Mouse (Mus musculus) forebrain, postnatal 0 days (tissue): ENCODE measurements at regions not wholly inside any gene's neighbourhood (a gene's known extent, or its start where the extent isn't known, plus 50 kb on each side); places are given as distances from the start of the nearest gene placed in this dataset.

Experiments used
- ATAC-seq: fragments of 200-750 bp; cut with Nextera tagmentation; 2 replicates; pipeline ENCODE4 v1.8.0; 2017; ENCODE audit warnings: mild to moderate bottlenecking, moderate library complexity
- DNase-seq: peaks from one replicate; pipeline ENCODE4 v3.0.0-alpha.2; 2015
- H3K27ac ChIP-seq: fragments of 300-500 bp; sonication (generic); 2 replicates; pipeline ENCODE4 v1.5.1; 2014; ENCODE audit warnings: low read depth, mild to moderate bottlenecking, antibody characterized with exemption, low read length, moderate library complexity, mixed read lengths
- H3K27me3 ChIP-seq: fragments of 300-500 bp; sonication (generic); 2 replicates; pipeline ENCODE4 v1.6.1; 2014; ENCODE audit warnings: mild to moderate bottlenecking, low read length, mixed read lengths; ENCODE audit not compliant: insufficient read depth
- H3K36me3 ChIP-seq: fragments of 300-500 bp; sonication (generic); 2 replicates; pipeline ENCODE4 v1.6.1; 2014; ENCODE audit warnings: mild to moderate bottlenecking, moderate library complexity; ENCODE audit not compliant: insufficient read depth
- H3K4me1 ChIP-seq: fragments of 300-500 bp; sonication (generic); 2 replicates; pipeline ENCODE4 v1.6.1; 2014; ENCODE audit warnings: antibody characterized with exemption; ENCODE audit not compliant: insufficient read depth
- H3K4me2 ChIP-seq: fragments of 300-500 bp; sonication (generic); 2 replicates; pipeline ENCODE4 v1.6.1; 2014; ENCODE audit warnings: low read depth, mild to moderate bottlenecking, moderate library complexity
- H3K4me3 ChIP-seq: fragments of 300-500 bp; sonication (generic); 2 replicates; pipeline ENCODE4 v1.5.1; 2014; ENCODE audit warnings: low read depth, low read length, mixed read lengths
- H3K9ac ChIP-seq: fragments of 300-500 bp; sonication (generic); 2 replicates; pipeline ENCODE4 v1.6.1; 2014; ENCODE audit warnings: mild to moderate bottlenecking
- H3K9me3 ChIP-seq: fragments of 300-500 bp; sonication (generic); 2 replicates; pipeline ENCODE4 v1.6.1; 2016; ENCODE audit warnings: low read length
- CTCF ChIP-seq: sonication (generic); IDR thresholded peaks from 2 replicates; pipeline ENCODE4 v1.5.1; 2016; ENCODE audit warnings: antibody characterized with exemption, control low read depth, low read depth
- WGBS: fragments of 180-500 bp; shearing (Covaris S2); extraction: QIAGEN DNeasy Blood & Tissue Kit; methylation state at CpG from one replicate; pipeline ENCODE4 v1.1.7; 2014; 5-methylcytosine and 5-hydroxymethylcytosine counted together

GRCm38 (mm10) chr2:149641207-149641606, 187.8 kb upstream of the Syndig1 start:
- 86% methylated on average over 3 of the region's 3 CpGs for WGBS
- no peak for DNase-seq
- TF ChIP-seq CTCF, result no peak

GRCm38 (mm10) chr2:149651829-149652228, 177.2 kb upstream of the Syndig1 start:
- no peak for DNase-seq
- Histone ChIP-seq H3K27me3 (no peaks in the 10 kb centered on the region), H3K4me3 (no peak overlapping the region), H3K9me3 (no peaks in the 10 kb centered on the region), H3K36me3 (no peaks in the 10 kb centered on the region), H3K27ac (no peak overlapping the region), H3K4me1 (no peaks in the 10 kb centered on the region), H3K9ac (no peak overlapping the region), H3K4me2 (no peak overlapping the region)
- WGBS, result 37% methylated on average over 2 of the region's 2 CpGs
- TF ChIP-seq CTCF, result no peak
- ATAC-seq, result no peak

More at GRCm38 (mm10) chr2:149641207-149641606, 187.8 kb upstream of the Syndig1 start:
- H3K27ac ChIP-seq, result no peak overlapping the region
- H3K27me3 ChIP-seq, result no peaks in the 10 kb centered on the region
- H3K4me1 ChIP-seq, result no peaks in the 10 kb centered on the region
- no peak for ATAC-seq
- no peak overlapping the region for H3K9ac ChIP-seq
- no peak overlapping the region for H3K4me3 ChIP-seq
- no peaks in the 10 kb centered on the region for H3K9me3 ChIP-seq
- no peak overlapping the region for H3K4me2 ChIP-seq
- H3K36me3 ChIP-seq, result no peaks in the 10 kb centered on the region

- Histone ChIP-seq H3K4me3 (no peak overlapping the region), H3K4me1 (no peaks in the 10 kb centered on the region), H3K4me2 (no peak overlapping the region), H3K27ac (no peak overlapping the region), H3K9me3 (no peaks in the 10 kb centered on the region), H3K36me3 (no peaks in the 10 kb centered on the region), H3K27me3 (no peaks in the 10 kb centered on the region), H3K9ac (no peak overlapping the region)
- no peak for TF ChIP-seq CTCF
- 0 out of 2 replicates have a peak, but pooled peaks have one; percentile 14 for ATAC-seq
- DNase-seq, result no peak
- 37% methylated on average over 5 of the region's 5 CpGs for WGBS
Measured at GRCm38 (mm10) chr2:149661086-149661485, 167.9 kb upstream of the Syndig1 start.

GRCm38 (mm10) chr2:149664377-149664776, 164.6 kb upstream of the Syndig1 start:
- no peaks in the 10 kb centered on the region for H3K4me1 ChIP-seq
- H3K9me3 ChIP-seq, result no peaks in the 10 kb centered on the region
- H3K36me3 ChIP-seq, result no peaks in the 10 kb centered on the region
- no peak for TF ChIP-seq CTCF
- DNase-seq (no peak), ATAC-seq (no peak)
- no peak overlapping the region for H3K9ac ChIP-seq
- H3K27me3 ChIP-seq, result no peaks in the 10 kb centered on the region
- H3K4me3 ChIP-seq, result no peak overlapping the region
- no peak overlapping the region for H3K4me2 ChIP-seq
- H3K27ac ChIP-seq, result no peak overlapping the region

- H3K9me3 ChIP-seq, result no peaks in the 10 kb centered on the region
- DNase-seq (peak; percentile 77), ATAC-seq (peak; percentile 94)
- no peak for TF ChIP-seq CTCF
- H3K4me1 ChIP-seq, result no peaks in the 10 kb centered on the region
- no peaks in the 10 kb centered on the region for H3K36me3 ChIP-seq
- H3K27ac ChIP-seq, result no peak overlapping the region
- H3K9ac ChIP-seq, result no peak overlapping the region
- H3K4me3 ChIP-seq, result no peak overlapping the region
- H3K4me2 ChIP-seq, result no peak overlapping the region
- 30% methylated on average over 3 of the region's 3 CpGs for WGBS
- H3K27me3 ChIP-seq, result no peaks in the 10 kb centered on the region
Measured at GRCm38 (mm10) chr2:149666412-149666811, 162.6 kb upstream of the Syndig1 start.

GRCm38 (mm10) chr2:149671870-149672269, 157.1 kb upstream of the Syndig1 start:
- no peak for DNase-seq
- no peak overlapping the region for H3K27ac ChIP-seq
- ATAC-seq, result peak; percentile 42; the same call in 1 of the 2 replicates
- H3K36me3 ChIP-seq, result no peaks in the 10 kb centered on the region
- no peaks in the 10 kb centered on the region for H3K4me1 ChIP-seq
- 15% methylated on average over 1 of the region's 1 CpGs for WGBS
- H3K9me3 ChIP-seq, result no peaks in the 10 kb centered on the region
- H3K4me2 ChIP-seq, result no peak overlapping the region
- H3K4me3 ChIP-seq, result no peak overlapping the region
- TF ChIP-seq CTCF, result no peak
- no peak overlapping the region for H3K9ac ChIP-seq
- no peaks in the 10 kb centered on the region for H3K27me3 ChIP-seq

GRCm38 (mm10) chr2:149679822-149680459, 149.1 kb upstream of the Syndig1 start:
- Histone ChIP-seq H3K27ac (no peak overlapping the region), H3K4me2 (no peak overlapping the region), H3K4me1 (no peaks in the 10 kb centered on the region), H3K4me3 (no peak overlapping the region), H3K27me3 (no peaks in the 10 kb centered on the region), H3K36me3 (no peaks in the 10 kb centered on the region), H3K9ac (no peak overlapping the region), H3K9me3 (no peaks in the 10 kb centered on the region)
- peak; percentile 34 for DNase-seq
- ATAC-seq, result no peak
- 24% methylated on average over 2 of the region's 2 CpGs for WGBS
- TF ChIP-seq CTCF, result no peak
